Mouse (Mus musculus): Measurements from ENCODE around the gene Hps4.
"Not testable (repeated sequence)": the region's sequence is repeated elsewhere in the genome, so short reads cannot be mapped to it uniquely, and the experiment has no call there.

Gene Hps4

DNA sequence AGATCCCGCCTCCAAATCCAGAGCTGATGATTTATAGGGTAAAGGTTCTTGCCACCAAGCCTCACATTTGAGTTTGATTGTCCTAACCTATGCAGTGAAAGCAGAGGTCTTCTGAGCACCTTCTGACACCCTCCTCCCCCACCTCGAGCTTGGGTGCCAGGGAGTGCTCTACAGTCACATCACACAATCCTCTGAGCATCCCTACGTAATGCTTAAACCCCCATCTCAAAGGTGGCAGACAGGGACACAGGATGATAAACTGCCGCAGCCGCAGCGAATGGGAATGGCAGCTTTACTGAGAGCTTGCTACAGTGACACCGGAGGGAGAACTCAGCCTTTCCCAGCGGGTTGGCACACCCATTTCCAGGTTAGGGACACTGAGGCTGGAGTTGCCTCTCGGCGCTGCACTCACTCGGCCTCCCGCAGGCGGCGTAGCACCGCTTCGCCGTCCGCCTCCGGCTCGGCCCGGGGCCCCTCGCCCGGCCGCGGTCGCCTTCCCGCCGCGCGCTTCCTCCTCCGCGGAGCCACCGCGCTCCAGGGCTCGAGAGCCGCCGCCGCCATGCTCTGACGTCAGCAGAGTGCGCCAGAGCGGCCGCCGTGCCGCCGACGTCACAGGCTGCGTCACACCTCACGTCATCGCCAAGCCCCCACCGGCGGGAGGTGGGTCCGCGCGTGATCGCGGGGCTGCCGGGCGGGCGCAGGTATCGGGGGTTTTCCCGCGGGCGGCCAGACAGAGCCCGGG lies at the start of gene Hps4, which contains the start of gene Srrd:
TSS of gene Hps4 (plus strand) at position 621 of the 742 bp plus-strand sequence.
TSS of gene Srrd (minus strand) at position 578 of the 742 bp plus-strand sequence.
- peak; percentile 93 for DNase-seq (ENCODE audit: low read depth, low spot score)

DNA sequence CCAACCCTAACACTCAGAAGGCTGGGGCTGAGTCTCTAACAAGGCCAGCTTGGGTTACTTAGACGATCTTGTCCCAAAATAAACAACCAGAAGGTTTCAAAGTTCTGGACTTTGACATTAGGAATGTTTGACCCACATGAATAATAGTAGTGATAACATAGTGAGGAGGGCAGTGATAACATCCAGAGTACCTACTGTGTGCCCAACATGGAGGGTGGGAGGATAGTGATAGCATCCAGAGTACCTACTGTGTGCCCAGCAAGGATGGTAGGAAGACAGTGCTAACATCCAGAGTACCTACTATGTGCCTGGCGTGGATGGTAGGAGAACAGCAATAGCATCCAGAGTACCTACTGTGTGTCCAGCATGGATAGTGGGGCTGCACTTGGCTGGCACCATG lies 49.1 kb upstream of the Hps4 start:
- DNase-seq (ENCODE audit: low read depth, low spot score), result no peak

DNA sequence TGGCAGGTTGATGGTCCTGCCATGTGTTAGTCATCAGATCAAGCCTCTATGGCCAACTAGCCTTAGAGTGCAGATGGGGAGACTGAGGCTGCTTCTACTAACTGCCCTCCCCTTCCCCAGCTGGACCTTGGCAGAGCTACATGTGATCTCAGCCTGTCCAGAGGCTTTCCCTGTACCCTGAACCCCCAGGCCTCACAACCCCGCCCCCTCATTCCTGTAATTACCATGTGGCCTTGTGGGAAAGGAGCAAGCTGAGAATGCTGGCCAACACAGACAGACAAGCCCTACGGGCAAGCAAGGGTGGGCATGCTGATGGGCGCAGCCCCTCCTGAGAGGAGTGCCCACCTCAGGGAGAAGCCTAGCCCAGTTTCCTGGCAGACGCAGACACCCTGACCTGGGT lies 48.2 kb upstream of the Hps4 start:
- no peak for DNase-seq (ENCODE audit: low read depth, low spot score)

DNA sequence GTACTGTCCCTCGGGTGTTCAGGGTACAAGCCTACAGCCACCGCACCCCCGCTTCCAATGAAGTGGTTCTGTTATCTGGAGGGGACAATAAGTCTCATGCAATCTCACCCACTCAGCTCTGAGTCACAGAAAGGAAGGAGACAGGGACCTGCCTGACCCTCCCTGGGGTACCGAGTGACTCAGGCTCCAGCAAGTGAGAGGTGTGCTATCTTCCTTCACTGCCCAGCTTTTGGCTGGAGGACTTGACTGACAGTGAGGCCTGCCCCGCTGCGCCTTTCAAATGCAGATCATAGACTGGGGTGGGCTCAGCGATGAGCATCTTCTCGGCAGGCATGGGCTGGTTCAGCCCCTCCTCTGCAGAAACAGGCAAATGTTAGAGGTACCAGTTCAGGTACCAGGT lies 47.7 kb upstream of the Hps4 start:
- DNase-seq (ENCODE audit: low read depth, low spot score), result no peak

DNA sequence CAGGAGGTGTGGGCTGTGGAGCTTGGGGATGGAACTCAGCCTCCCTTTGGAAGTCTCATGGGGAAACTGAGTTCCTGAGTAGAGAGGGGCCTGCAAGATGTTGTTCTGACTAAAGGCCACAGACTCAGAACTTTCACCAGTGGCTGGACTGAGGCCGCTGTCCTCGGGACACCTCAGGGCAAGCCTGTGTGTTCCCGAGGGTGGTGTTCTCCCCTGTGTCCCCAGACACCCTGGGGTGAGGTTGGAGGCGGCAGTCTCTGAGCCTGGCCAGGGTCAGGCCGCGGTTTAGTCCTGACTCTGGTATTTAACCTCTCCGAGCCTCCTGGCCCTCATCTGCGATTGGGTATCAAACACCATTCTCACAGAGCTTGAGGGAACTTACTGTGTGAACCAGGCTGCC lies 47.3 kb upstream of the Hps4 start:
- DNase-seq (ENCODE audit: low read depth, low spot score), result no peak

DNA sequence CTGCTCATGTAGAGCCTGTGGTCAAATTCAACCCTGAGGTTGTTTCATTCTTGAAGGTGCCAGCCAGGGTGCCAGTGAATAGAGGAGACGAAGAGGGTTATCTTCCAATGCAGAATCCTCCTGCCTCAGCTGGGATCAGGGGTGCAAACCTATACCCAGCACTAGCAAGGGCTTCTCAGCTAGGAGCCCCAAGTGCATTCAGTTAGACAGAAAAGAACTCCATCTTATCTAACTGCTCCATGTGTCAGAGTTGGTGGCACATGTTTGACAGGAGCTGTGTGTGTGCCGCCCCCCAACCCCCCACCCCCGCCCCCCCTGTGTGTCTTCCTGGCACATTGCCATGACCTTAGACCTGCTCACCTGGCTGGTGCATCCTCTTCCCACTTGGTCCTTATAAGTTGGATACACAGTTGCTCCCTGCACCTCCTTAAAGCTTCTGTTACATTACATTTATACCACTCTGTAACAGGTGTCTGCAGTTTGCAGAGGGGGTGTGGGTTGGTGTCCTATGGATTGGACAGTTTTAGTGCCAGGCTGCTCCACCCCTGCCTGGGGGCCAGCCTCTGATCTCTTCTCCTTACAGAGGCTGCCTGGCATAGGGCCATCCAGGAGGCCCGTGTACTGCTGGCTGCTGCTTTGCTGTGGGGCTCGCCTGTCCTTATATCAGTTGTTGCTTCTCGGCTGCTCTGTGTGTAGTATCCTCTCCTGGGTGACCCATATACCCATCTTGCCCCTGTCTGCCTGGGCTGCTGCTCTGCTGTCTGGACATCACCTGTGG lies 46.3 kb upstream of the Hps4 start:
- no peak for DNase-seq (ENCODE audit: low read depth, low spot score)

DNA sequence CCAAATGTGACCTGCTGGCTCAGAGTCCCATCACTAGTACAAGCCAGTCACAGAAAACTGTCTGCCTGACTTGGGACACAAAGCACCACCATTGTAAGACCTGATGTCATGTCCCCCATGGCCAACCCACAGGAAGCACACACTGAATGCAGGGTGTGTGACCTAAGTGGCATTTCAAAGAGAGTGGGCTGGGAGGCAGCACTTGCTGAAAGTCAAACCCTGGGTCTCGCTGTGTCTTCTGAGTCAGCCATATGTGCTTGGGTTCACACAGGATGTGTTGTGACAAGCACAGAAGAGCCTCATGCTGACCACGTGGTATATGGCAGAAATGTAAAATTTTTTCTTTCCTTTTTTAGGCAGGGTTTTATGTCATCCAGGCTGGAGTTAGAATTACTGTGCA lies 45.6 kb upstream of the Hps4 start:
- DNase-seq (ENCODE audit: low read depth, low spot score), result peak; percentile 62

DNA sequence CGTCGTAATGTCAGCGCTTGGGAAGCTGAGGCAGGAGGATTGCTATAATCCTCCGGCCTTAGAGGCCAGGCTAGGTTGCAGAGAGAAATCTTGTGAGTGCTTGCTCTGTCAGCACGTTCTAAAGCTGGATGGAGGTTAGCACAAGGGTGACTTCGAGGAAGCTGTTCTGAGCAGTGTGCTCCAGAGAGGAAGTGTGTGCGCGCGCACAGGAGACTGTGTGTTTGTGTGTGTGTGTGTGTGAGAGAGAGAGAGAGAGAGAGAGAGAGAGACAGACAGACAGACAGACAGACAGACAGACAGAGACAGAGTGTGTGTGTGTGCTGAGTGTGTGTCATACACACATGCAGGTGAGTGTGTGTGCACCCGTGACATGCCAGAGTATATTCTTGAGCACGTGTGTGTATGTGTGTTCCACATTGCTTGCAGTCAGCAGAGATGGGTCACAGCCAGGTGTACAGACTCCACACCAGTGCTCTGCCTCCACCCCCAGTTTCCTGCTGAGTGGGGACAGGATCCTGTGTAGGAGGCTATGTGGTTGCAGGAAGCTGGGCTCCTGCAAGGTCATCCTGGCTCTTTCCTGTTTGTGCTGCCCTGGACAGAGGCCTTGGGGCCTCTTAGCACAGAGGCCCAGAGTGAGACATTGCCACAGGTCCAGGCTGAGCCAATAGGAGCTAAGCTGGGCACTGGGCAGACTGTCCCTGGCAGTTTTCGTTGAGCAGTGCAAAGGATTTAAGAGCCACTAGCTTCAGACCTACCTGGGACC lies 44.5 kb upstream of the Hps4 start:
- DNase-seq (ENCODE audit: low read depth, low spot score), result no peak

DNA sequence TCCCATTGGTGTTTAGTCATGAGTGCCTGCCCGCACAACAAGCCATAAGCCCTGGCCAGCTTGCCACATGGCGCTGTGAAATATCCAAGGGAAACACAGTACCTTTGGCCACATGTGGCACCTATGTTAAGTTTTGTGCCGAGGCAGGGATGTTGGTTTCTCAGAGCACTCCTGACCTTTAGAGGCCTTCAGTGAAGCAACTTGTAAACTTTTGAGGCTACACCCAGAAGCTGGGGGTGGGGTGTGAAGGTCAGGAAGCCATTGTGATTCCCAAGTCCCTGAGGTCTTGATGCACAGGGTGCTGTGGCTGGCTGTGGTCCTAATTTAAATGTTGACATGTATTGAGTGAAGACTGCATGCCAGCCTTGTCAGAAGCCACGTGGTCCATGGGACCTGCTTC lies 43.5 kb upstream of the Hps4 start:
- no peak for DNase-seq (ENCODE audit: low read depth, low spot score)

DNA sequence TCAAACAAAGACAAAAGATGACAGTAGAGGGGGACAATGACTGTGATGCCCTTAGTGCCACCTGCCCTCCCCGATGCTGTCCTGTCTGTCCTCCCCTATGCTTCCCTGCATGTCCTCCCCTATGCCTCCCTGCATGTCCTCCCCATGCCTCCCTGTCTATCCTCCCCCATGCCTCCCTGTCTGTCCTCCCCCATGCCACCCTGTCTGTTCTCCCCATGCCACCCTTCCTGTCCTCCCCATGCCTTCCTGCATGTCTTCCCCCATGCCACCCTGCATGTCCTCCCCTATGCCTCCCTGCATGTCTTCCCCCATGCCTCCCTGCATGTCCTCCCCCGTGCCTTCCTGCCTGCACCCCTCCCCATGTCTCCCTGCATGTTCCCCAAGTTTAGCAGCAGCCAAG lies 42.8 kb upstream of the Hps4 start:
- no peak for DNase-seq (ENCODE audit: low read depth, low spot score)

DNA sequence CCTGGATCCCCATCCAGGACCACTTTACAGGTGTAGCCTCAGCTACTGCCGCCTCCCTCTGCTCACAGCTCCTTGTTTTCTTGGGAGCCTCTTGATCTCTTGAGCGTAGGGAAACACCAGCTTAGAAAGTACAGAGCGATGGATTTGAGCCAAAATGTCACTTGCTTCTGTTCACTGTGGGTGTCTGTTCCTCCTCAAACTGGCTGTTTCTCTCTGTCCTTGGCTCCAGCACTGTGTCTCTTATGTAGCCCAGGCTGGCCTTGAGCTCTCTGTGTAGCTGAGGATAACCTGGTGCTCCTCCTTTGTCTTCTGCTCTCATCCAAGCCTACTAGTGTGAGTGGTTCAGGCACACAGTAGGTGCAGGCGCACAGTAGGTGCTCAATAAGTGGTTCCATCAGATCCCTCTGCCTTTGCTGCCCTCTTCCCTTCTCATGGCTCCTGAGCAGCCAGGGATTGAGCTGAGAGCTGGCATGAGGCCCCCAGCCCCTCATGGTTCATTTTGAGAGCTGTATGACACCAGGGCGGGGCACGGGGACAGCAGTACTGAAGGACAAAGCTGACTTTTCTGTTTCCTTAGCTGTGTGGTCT lies 42.1 kb upstream of the Hps4 start:
- DNase-seq (ENCODE audit: low read depth, low spot score), result peak; percentile 80

DNA sequence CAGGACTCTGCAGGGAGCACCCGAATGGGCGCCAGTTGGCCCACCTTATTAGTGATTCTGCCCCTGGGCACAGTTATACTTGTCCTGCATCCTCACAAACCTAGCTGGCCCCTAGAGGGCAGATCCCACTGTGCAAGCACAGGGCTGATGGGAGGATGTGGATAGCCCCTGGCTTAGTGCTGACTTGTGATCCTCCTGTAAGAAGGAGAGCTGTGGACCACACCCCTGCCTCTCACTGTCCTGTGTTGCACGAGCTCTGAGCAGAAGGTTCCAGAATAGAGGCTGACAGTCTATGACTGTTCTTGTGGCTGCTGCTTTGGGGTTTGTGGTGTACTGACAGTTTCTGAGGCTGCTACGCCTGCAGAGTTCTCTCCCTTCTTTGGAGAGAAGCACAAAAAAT lies 41.2 kb upstream of the Hps4 start:
- DNase-seq (ENCODE audit: low read depth, low spot score), result no peak

DNA sequence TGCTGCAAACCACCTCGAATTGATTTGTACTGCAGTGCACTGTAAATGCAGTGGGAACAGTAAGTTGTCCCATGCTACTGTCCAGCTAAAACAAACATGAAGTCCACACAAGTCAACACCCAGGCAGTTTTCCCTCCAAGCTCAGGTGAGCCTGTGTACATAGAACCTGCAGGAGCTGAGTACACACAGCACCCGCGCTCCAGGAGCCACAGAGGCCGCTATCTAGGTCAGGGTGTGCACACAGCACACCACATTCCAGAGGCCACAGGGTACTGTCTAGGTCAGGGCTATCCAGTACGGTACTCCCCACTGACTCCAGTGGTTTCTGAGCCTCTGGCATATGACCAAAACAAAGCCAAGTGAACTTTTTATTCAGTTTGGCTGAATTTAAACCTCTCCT lies 40.6 kb upstream of the Hps4 start:
- DNase-seq (ENCODE audit: low read depth, low spot score), result no peak

DNA sequence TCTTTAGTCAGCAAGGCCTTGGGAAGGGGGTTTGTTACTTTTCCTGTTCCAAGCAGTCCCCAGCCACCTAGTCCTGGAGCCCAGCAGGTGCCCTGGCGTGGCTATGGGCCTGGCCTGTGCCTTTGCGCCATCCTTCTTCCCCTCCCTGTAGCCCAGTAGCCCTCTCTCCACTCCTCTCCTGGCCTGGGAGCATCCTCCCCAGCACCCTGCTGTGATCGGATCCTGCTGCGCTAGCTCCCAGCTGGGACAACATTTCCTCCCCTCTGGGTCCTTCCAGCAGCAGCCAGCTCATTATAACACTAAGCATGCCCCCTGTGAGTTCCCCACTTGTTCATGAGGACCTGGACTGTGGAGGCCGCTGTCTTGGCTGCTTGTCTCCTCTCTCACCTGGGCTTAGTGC lies 37.0 kb upstream of the Hps4 start:
- DNase-seq (ENCODE audit: low read depth, low spot score), result no peak

DNA sequence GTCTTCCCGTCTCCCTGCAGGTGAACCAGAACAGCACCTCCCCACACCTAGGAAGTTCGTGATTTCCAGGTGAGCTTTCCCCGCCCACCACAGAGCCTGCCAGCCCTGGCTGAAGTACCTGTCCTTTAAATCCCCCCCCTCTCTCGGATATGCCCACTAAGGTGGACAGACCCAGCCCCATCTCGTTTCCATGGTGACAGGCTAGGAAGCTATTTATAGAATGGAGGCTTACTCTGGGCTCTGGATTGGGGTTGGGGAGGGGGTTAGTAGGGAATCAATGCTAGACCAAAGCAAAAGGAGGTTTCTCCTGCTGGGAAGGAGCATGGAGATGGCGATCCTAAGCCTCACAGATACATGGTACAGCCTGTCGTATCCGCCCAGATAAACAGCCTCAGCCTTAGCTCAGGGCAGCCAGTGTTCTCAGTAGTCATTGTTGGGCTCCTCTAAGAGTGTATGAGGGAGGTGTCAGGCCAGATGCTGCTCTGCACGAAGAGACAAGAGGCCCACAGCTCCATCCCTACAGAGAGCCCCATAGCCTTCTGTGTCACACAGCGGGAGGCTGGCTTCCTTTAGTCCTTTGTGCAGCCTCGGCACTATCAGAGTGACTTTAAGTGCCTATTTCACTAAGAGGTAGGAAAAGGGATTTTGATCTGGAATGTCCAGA lies 29.5 kb upstream of the Hps4 start:
- DNase-seq (ENCODE audit: low read depth, low spot score), result peak; percentile 46

DNA sequence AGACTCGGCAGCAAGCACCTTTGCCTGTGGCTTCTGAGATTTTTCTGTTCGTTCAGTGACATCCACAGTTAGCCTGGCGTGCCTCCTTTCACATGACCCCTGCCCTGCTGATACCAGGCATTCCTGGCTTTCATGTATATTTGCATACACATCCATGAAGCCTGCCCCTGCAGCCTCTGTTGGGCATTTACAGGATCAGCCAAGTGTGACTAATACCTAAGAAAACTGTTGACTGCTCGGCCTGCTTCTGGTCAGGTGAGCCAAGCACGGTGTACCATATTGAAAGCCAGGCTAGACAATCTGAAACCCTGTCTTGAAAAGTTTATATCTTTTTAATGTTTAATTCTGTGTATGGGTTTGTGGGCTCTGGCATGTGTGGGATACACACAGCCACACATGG lies 26.4 kb upstream of the Hps4 start:
- no peak for DNase-seq (ENCODE audit: low read depth, low spot score)

DNA sequence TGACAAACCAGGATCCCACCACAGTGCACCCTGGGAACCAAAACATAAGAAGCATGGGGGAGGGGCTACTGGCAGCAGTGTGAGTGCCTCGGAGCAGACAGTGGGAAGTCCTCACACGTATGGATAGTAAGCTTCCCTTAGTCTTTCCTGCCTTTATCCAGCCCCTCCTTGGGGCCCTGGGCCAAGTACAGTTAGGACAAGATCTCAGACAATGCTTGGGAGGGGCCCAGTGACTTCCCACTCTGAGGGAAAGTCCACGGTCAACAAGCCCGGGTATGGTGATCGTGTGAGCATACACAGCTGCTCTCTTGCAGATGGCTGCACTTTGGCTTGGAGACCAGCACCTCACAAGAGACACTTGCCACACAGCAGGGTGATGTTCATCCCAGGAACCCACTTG lies 25.6 kb upstream of the Hps4 start:
- DNase-seq (ENCODE audit: low read depth, low spot score), result no peak

DNA sequence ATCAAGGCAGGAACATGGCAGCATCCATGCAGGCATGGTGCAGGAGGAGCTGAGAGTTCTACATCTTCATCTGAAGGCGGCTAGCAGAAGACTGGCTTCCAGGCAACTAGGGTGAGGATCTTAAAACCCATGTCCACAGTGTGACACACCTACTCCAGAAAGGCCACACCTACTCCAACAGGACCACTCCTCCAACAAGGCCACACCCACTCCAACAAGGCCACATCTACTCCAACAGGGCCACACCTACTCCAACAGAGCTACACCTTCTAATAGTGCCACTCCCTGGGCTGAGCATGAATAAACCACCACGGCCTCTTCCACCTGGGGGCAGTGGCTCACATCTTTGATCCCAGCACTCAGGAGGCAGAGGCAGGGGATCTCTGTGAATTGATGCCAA lies 23.5 kb upstream of the Hps4 start:
- not testable (repeated sequence) for DNase-seq (ENCODE audit: low read depth, low spot score)

DNA sequence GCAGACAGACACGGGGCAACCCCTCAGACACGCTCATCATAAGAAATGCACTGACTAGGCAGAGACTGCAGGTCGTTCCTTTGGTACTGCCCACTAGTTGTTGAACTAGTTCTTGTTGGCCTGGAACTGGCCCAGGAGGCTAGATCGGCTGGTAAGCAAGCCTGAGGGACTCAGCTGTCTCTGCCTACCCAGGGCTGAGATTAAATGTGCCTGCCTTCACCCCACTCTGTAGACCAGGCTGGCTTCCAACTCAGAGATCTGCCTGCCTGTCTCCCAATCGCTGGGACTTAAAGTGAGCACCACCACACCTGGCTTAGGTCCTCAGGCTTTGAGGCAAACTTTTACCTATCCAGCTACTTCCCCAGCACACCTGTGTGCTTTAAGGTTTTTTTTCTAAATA lies 22.5 kb upstream of the Hps4 start:
- DNase-seq (ENCODE audit: low read depth, low spot score), result no peak

DNA sequence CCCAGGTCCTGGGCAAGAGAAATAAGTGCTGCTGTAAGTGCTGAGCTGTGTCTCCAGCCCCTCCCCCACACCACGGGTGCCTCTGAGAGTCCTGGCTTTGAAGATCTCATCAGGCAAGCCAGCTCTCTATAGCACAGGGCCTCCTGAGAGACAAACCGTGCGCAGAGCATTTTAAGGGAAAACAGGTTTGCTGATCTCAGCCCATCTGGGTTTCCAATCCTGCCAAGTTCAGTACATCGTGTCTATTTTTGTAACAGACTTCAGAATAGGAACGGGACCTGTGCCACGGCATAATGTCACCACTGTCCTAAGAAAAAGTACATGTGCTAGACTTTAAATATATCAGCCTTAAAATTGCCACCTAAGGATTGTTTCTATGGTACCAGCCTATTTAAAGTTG lies 21.9 kb upstream of the Hps4 start:
- DNase-seq (ENCODE audit: low read depth, low spot score), result peak; percentile 97

DNA sequence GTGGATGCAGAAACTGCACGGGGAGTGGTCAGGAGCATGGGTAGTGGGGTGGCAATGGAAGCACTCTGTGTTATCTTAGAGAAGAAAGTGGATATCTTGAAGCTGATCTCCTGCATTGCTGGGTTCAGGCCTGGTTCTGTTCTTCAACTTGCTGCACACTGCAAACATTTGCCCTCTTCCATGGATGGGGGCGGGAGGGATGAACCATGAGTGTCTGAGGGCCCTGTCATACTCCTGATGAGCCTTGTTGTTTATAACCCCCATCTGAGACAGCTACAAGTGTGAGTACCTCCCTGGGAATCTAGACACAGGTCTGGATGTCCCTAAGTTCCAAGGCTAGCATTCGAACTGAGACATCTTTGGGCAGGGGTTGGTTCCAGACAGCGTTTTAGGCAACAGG lies 21.5 kb upstream of the Hps4 start:
- no peak for DNase-seq (ENCODE audit: low read depth, low spot score)

DNA sequence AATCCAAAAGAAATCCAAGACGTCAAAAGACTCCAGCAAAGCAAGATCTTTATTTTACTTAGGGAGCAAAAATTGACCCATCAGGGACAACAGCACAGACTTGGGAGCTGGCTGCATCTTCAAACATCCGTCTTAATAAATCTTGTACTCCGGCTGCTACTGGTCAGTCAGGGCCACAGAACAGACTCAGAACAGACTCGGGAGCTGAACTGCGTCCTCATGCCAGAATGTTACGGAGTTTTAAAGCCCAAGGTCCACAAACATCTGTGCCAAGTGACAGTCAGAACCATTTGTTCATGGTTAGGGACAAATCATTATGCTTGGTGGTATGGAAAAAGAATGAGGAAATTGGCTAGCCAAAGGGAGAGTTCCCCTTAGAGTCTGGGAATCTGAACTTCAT lies 19.6 kb upstream of the Hps4 start:
- DNase-seq (ENCODE audit: low read depth, low spot score), result no peak

Measured in brain, adult 2 months (tissue).